Mouse (Mus musculus) myocyte (in vitro differentiated cells): Measurements from ENCODE around the gene Myoz1. TPM values are rescaled to one million over a fixed set of nuclear protein-coding genes. Genes with fewer than 3 reads are reported as not detected.

Experiments used
- H3K27me3 ChIP-seq: one replicate; pipeline ENCODE4 v1.6.1; 2011; ENCODE audit not compliant: control insufficient read depth, insufficient read depth, insufficient read length
- H3K36me3 ChIP-seq: one replicate; pipeline ENCODE4 v1.6.1; 2011; ENCODE audit not compliant: control insufficient read depth, insufficient read depth
- H3K4me2 ChIP-seq: one replicate; pipeline ENCODE4 v1.6.1; 2011; ENCODE audit warnings: low read depth, control low read depth
- H3K4me3 ChIP-seq: one replicate; pipeline ENCODE4 v1.5.1; 2011; ENCODE audit warnings: mild to moderate bottlenecking, control low read depth, moderate library complexity
- H3K79me2 ChIP-seq: one replicate; pipeline ENCODE4 v1.6.1; 2011; ENCODE audit not compliant: control insufficient read depth, insufficient read depth
- H3ac ChIP-seq: one replicate; pipeline ENCODE4 v1.6.1; 2011; ENCODE audit not compliant: control insufficient read depth, insufficient read length
- CEBPB ChIP-seq: IDR thresholded peaks from 2 replicates; pipeline ENCODE4 v1.6.1; 2011; ENCODE audit warnings: mild to moderate bottlenecking, moderate library complexity; ENCODE audit not compliant: poor library complexity, insufficient read depth, severe bottlenecking
- E2F4 ChIP-seq: IDR thresholded peaks from one replicate; pipeline ENCODE4 v1.6.1; 2011; ENCODE audit warnings: mild to moderate bottlenecking, control low read depth, moderate library complexity; ENCODE audit not compliant: insufficient read depth
- MAX ChIP-seq: IDR thresholded peaks from one replicate; pipeline ENCODE4 v1.6.1; 2011; ENCODE audit warnings: low read depth, mild to moderate bottlenecking, control low read depth
- MYOD1 ChIP-seq, 3 experiments: IDR thresholded peaks; one replicate each; pipeline ENCODE4 v1.6.1; 2011; ENCODE audit warnings: control low read depth in 2 of 3, low read depth in 2 of 3, mild to moderate bottlenecking in 2 of 3, moderate library complexity in 1 of 3; ENCODE audit not compliant: insufficient read length in 2 of 3, control insufficient read depth in 1 of 3
- MYOG ChIP-seq, 3 experiments: IDR thresholded peaks; one replicate each; pipeline ENCODE4 v1.6.1; 2011; ENCODE audit warnings: control low read depth in 2 of 3, low read depth in 2 of 3, mild to moderate bottlenecking in 2 of 3; ENCODE audit not compliant: insufficient read length in 2 of 3, control insufficient read depth in 1 of 3, insufficient read depth in 1 of 3
- POLR2A ChIP-seq: IDR thresholded peaks from one replicate; pipeline ENCODE4 v1.6.1; 2011; ENCODE audit warnings: low read depth, mild to moderate bottlenecking, control low read depth, moderate library complexity; ENCODE audit not compliant: insufficient read length
- POLR2AphosphoS2 ChIP-seq: IDR thresholded peaks from one replicate; pipeline ENCODE4 v1.6.1; 2011; ENCODE audit warnings: low read depth, control low read depth; ENCODE audit not compliant: insufficient read length
- REST ChIP-seq: IDR thresholded peaks from one replicate; pipeline ENCODE4 v1.6.1; 2011; ENCODE audit warnings: mild to moderate bottlenecking, control low read depth, moderate library complexity; ENCODE audit not compliant: insufficient read depth, insufficient read length
- SRF ChIP-seq: IDR thresholded peaks from one replicate; pipeline ENCODE4 v1.6.1; 2011; ENCODE audit warnings: low read depth; ENCODE audit not compliant: control insufficient read depth, insufficient read length
- TCF12 ChIP-seq: IDR thresholded peaks from one replicate; pipeline ENCODE4 v1.6.1; 2011; ENCODE audit warnings: mild to moderate bottlenecking, control low read depth; ENCODE audit not compliant: poor library complexity, insufficient read depth, severe bottlenecking
- TCF3 ChIP-seq: IDR thresholded peaks from one replicate; pipeline ENCODE4 v1.6.1; 2011; ENCODE audit warnings: low read depth, control low read depth; ENCODE audit not compliant: insufficient read length
- USF1 ChIP-seq: IDR thresholded peaks from one replicate; pipeline ENCODE4 v1.6.1; 2011; ENCODE audit warnings: low read depth, mild to moderate bottlenecking, control low read depth, moderate library complexity
- polyA plus RNA-seq: library from polyadenylated mRNA; unstranded; fragments of >200 nt; fragmentation: generic; extraction: Trizol; gene quantifications from one replicate; pipeline ENCODE4 v1.2.1, GENCODE M21; 2012; ENCODE audit warnings: missing spikeins

The Myoz1 gene
- polyA plus RNA-seq, 1 experiment = 8.6 TPM

DNA sequence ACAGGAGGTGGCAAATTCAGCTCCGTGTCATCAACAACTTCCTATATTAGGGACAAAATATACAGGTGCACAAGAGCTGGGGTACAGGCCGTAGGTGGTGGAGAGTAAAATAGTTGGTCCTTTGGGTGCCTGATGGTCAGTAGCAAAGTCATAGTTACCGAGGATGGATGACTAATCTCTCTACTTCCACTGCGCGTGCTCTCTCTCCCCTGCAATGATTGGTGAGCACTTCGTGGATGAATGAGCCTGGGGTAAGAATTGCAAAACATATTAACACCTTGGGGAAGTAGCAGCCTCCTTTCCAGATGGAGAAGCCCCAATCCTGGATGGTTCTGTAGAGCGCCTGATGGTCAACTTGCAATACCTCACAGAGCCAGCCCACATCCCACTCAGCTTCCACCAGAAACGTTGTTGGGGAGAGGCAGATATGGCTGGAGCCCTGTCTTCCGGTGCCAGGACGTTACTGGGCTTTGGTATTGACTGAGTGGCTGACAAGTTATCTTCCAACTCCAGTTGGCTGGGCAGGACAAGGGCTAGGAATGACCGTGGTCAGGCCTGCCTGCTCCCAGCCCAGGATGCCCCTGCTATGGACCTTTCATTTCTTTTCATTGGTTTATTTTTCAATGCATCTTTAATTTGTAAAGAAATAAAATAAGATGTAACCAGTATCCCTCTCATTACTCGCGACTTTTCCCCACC, 38.0 kb upstream of the Myoz1 start:
- Histone ChIP-seq H3K4me3 (peak overlapping the region; percentile 40), H3K79me2 (peaks cover 40% of the 10 kb centered on the region), H3ac (peak overlapping the region; percentile 99), H3K36me3 (peaks cover 45% of the 10 kb centered on the region), H3K4me2 (peak overlapping the region; percentile 64), H3K27me3 (no peaks in the 10 kb centered on the region)
- no peak for TF ChIP-seq POLR2AphosphoS2
- no peak for TF ChIP-seq E2F4
- TF ChIP-seq USF1 = no peak
- no peak for TF ChIP-seq MYOG (IDR thresholded peaks at IDR 0.05; ENCODE audit: control insufficient read depth in 1 of 3, insufficient read depth in 1 of 3, insufficient read length in 2 of 3, low read depth in 2 of 3)
- no peak for TF ChIP-seq TCF12
- no peak for TF ChIP-seq CEBPB
- TF ChIP-seq MYOD1 (IDR thresholded peaks at IDR 0.05; ENCODE audit: control insufficient read depth in 1 of 3, insufficient read length in 2 of 3, low read depth in 2 of 3) = no peak
- no peak for TF ChIP-seq POLR2A
- no peak for TF ChIP-seq MAX
- TF ChIP-seq SRF = no peak
- no peak for TF ChIP-seq TCF3
- TF ChIP-seq REST = no peak

DNA sequence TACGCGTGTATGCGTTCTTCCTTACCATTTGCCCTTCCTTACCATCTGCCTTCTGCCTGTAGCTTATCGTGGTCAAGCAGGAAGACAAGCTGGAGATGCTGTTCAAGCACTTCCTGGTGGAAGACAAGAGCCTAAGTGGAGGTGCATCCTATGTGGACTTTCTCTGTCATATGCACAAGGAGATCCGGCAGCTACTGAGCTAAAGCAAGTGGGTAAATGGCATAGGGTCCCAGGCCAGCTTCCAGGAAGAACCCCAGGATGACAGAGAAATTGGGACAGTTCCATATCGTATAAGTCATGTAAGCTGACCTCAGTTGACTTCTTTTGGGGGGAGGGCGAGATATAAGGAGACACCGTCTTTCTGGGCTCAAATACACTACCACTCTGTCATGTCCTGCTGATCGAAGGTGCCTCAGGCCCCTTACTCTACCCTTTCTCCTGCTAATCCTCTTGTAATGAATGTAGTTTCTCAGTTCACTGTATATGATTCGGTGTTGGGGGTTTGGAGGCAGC, 37.3 kb upstream of the Myoz1 start:
- Histone ChIP-seq H3K4me3 (no peak overlapping the region), H3K27me3 (no peaks in the 10 kb centered on the region)

DNA sequence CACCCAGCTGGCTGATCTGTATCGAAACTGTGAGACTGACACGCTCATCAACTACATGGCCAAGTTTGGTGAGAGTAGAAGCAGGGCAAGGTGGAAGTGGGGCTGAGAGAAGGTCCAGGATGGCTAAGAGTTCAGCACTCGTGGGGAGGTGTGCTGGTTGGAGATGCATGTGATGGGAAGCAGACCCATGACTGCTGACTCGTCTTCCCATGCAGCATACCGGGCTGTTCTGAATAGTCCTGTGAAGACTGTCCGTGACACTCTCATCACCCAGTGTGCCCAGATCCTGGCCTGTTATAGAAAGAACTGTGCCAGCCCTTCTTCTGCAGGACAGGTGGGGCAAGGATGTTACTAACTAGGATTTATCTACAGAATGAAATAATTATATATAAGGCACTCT, 35.4 kb upstream of the Myoz1 start:
- peaks cover 14% of the 10 kb centered on the region for H3K79me2 ChIP-seq
- peaks cover 71% of the 10 kb centered on the region for H3K36me3 ChIP-seq
- H3K27me3 ChIP-seq = no peaks in the 10 kb centered on the region
- no peak overlapping the region for H3K4me3 ChIP-seq
- H3ac ChIP-seq = no peak overlapping the region
- H3K4me2 ChIP-seq = no peak overlapping the region
- TF ChIP-seq MAX (no peak), POLR2AphosphoS2 (peak; percentile 62), POLR2A (peak; percentile 26)

More for the DNA sequence above, 37.3 kb upstream of the Myoz1 start:
- Histone ChIP-seq H3K79me2 (peaks cover 33% of the 10 kb centered on the region), H3K36me3 (peaks cover 52% of the 10 kb centered on the region), H3ac (no peak overlapping the region), H3K4me2 (no peak overlapping the region)
- TF ChIP-seq POLR2AphosphoS2 = peak; percentile 25
- no peak for TF ChIP-seq POLR2A

DNA sequence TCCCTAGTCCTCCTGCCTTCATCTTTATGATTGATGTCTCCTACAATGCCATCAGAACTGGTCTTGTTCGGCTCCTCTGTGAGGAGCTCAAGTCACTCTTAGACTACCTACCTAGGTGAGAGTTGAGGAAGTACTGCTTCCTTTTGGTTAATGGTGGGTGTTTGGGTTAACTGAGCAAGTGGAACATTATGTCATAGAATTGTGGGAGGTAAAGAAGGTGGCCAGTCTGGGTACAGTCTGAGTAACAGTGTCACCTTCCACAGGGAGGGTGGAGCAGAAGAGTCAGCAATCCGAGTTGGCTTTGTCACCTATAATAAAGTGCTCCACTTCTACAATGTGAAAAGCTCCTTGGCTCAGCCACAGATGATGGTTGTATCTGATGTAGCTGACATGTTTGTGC, 32.7 kb upstream of the Myoz1 start:
- Histone ChIP-seq H3ac (no peak overlapping the region), H3K4me3 (no peak overlapping the region), H3K79me2 (peaks cover 4% of the 10 kb centered on the region), H3K27me3 (no peaks in the 10 kb centered on the region), H3K4me2 (no peak overlapping the region), H3K36me3 (peaks cover 91% of the 10 kb centered on the region)
- TF ChIP-seq TCF12 (no peak), CEBPB (no peak), REST (no peak), E2F4 (no peak), MYOG (IDR thresholded peaks at IDR 0.05; ENCODE audit: control insufficient read depth in 1 of 3, insufficient read depth in 1 of 3, insufficient read length in 2 of 3, low read depth in 2 of 3) (no peak), TCF3 (no peak), POLR2AphosphoS2 (no peak), USF1 (no peak), POLR2A (no peak)

DNA sequence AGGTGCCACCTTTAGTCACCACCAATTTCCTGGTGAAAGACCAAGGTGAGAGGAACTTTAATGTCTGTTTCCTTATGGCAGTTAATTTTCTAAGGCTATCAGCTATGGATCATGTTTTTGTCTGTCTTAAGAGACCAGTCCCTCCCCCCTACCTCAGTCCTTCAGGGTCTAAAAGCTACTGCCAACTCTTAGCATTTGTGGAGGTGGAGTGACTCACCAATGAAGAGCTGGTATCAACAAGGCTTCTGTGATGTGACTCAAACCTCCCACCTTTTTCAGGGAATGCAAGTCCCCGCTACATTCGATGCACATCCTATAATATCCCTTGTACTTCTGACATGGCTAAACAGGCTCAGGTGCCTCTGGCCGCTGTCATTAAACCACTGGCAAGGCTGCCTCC, 30.2 kb upstream of the Myoz1 start:
- no peak overlapping the region for H3K4me2 ChIP-seq
- TF ChIP-seq TCF12 = no peak
- no peak for TF ChIP-seq CEBPB
- no peak for TF ChIP-seq MYOG (IDR thresholded peaks at IDR 0.05; ENCODE audit: control insufficient read depth in 1 of 3, insufficient read depth in 1 of 3, insufficient read length in 2 of 3, low read depth in 2 of 3)
- no peak for TF ChIP-seq POLR2A
- TF ChIP-seq MYOD1 (IDR thresholded peaks at IDR 0.05; ENCODE audit: control insufficient read depth in 1 of 3, insufficient read length in 2 of 3, low read depth in 2 of 3) = no peak
- no peak for TF ChIP-seq SRF
- no peak for TF ChIP-seq REST
- TF ChIP-seq E2F4 = no peak
- no peak for TF ChIP-seq POLR2AphosphoS2
- no peak for TF ChIP-seq TCF3
- no peak for TF ChIP-seq USF1
- TF ChIP-seq MAX = no peak
- H3K36me3 ChIP-seq = peaks cover 85% of the 10 kb centered on the region
- no peak overlapping the region for H3K4me3 ChIP-seq
- no peak overlapping the region for H3ac ChIP-seq
- H3K79me2 ChIP-seq = peaks cover 6% of the 10 kb centered on the region
- H3K27me3 ChIP-seq = no peaks in the 10 kb centered on the region
